Mouse (Mus musculus): ENCODE measurements at regions not wholly inside any gene's neighbourhood (a gene's known extent, or its start where the extent isn't known, plus 50 kb on each side); places are given as distances from the start of the nearest gene placed in this dataset.

DNA sequence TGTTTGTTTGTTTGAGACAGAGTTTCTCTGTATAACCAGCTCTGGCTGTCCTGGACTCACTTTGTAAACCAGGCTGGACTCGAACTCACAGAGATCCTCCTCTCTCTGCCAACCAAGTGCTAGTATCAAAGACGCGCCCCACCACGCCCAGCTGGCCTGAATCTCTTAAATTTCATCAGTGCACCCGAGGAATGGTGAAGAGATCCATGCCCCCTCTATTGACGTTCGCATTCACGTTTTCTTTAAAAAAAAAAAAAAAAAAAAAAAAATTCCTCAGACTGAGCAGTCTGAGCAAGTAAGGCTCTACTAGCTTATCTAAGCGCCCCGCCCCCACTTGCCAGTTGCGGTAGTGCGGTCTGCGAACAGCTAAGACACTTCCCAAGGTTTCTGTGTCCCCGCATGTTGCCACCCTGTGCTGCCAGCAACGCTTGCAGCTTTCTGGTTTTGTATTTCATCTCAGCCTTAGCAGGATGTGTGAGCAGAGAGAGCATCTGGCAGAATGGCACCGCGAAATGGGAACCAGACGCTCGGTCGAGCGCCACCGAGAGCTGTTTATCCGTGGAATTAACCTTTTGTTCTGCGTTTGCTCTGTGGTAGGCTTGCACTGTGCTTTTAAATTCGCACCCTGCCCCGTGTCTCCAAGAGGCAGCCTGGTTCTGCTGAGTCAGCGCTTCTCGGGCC, 225.1 kb upstream of the Hes1 start:
- peak; percentile 64 for DNase-seq

DNA sequence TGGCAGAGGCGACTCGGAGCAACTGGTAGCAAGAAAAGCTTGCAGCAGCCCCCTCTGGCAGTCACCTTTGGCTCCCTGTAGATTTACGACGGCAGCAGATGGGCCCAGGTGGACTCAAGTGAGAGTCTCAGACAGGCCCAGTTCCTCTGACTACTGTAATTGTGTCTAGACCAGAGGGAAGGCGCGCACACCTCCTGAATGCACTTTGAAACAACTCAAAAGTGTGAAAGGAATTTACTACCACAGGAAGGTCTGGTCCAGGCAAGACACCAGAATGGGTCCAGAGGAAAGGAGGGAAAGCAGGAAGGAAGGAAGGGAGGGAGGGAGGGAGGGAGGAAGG, 224.6 kb upstream of the Hes1 start:
- DNase-seq, result no peak

GRCm38 (mm10) chr16:29840412-29840811, 223.8 kb upstream of the Hes1 start:
- DNase-seq, result no peak

GRCm38 (mm10) chr16:29841132-29841531, 223.1 kb upstream of the Hes1 start:
- no peak for DNase-seq

GRCm38 (mm10) chr16:29842071-29842470, 222.1 kb upstream of the Hes1 start:
- DNase-seq, result no peak

- no peak for DNase-seq
Observed at GRCm38 (mm10) chr16:29843490-29843889, 220.7 kb upstream of the Hes1 start.

DNA sequence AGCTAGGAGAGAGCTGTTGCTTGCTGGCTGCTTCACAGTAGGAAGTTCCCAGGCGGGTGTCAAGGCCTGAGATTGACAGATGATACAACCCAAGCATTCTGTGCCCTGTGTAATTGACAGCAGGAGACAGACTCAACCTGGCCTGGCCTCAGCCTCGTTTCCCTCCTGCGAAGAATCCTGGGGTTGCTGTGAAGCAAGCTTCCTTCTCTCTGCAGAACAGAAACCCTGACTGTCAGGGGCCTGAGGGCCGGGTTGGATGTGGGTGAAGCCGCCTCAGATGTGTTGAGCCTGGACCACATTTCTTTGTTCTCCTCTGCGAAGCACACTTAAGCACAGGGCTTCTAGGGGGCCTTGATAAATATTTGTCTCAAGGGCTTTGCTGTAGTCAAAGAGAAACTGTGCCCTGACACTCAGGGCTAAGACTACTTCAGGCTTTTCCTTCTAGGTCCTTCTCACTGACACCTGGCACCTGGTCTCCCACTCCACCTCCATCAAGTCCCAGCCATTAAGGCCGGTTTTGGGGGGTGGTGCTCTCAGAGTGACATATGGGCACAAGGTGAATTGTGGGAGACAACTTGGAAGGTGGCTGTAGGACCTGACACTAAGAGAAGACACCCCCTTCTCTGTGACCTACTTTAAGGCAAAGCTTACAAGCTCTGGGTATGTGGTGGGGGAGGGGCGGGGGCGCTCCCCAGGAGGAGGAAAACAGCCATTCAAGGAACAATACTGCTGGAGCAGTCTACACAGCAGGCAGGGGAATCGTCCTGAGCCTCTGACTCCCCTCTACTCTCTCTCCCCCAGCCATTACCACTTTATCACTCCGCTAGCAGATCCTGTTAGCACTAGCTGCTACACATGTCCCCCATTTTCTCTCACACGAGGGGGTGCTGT, 219.2 kb upstream of the Hes1 start:
- no peak for DNase-seq

GRCm38 (mm10) chr16:29845597-29845986, 218.6 kb upstream of the Hes1 start:
- no peak for DNase-seq

GRCm38 (mm10) chr16:29847059-29847458, 217.1 kb upstream of the Hes1 start:
- no peak for DNase-seq

DNA sequence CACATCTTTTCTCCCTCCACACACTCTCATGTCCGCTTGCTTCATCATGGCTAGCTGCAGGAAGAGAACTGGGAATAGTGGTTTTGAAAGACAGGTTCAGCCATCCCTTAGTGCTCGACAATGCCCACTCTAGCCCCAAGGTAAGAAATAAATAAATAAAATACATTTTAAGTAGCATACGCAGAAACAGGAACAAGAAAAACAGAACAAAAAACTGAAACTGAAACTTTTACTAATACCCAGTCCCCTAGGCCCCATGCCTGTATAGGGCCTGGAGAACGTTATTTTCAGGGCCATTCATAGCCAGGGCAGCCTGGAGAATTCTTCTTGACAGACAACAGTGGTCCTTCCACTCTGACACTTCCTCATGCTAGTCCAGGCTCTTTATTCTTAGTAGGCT, 216.4 kb upstream of the Hes1 start:
- no peak for DNase-seq

DNA sequence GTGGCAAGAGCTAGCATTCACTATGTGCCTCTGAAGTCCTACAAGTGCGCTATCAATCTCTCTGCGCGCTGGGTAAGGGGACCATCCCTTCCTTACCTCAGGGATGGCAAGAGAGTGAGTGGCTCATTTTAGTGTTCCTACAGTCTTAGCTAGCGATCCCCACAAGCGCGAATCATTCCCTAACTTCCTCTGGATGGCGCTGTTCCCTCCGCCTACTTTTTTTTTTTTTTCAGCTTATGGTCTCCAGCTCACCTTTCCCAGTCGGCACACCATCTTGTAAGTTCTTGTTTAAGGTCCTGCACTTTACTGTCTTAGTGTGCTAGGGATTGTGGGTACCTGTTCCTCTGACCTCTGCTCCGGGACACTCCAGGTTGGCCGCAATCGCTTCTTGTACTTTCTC, 215.7 kb upstream of the Hes1 start:
- DNase-seq, result no peak

GRCm38 (mm10) chr16:29849511-29849910, 214.7 kb upstream of the Hes1 start:
- DNase-seq, result no peak

- no peak for DNase-seq
Observed at GRCm38 (mm10) chr16:29850616-29851015, 213.6 kb upstream of the Hes1 start.

DNA sequence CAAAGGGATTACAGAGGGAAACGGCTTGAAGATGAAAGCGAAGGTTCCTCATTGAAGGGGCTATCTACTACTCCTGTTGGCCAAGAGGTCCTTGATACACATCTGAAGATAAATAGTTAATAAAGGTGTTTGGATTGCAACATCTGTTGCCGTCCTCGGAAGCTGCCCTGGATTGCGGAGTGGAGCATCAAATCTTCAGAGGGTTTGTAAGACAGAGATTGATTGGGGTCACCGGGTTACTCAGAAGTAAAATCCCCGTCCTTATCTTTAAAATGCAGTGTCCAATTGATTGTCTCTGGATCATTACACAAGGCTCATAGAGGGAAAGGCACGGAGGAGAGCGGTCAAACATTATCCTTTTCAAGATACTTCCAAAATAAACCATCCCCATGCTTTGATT, 212.4 kb upstream of the Hes1 start:
- no peak for DNase-seq

DNA sequence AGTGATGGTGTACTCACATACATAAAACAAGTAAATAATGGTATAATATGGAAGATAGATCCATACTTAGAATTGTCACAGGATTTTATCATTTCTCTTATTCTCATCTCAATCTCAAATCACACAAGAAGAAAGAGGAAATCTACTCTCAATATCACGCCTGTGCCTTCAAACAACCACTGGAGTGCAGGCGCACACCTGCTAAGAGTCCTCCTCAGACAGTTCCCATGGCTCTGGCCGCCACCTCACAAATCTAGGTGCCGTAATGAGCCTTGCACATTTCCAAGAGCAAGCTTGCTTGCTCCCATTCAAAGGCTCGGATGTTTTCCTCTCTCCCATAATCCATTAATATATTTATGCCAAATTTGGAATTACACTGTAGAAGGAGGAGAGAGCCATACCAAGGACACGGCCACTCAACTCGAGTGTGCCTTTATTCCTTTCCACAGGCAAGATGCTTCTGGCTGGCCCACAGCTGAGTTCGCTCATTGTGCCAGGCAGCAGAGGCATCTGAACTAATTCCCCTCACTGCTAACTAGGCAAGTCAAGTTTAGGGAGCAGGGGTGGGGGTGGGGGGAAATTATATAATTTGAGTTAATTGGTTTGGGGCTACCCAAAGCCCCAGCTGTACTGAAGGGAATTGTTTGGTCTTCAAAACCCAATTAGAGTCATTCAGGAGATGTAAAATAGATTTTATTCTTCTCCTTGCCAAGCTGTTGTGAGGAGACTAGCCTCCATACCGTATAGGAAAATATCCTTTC, 209.2 kb upstream of the Hes1 start:
- no peak for DNase-seq

- no peak for DNase-seq
Observed at GRCm38 (mm10) chr16:29856545-29856944, 207.6 kb upstream of the Hes1 start.

- no peak for DNase-seq
Observed at GRCm38 (mm10) chr16:29858645-29859044, 205.5 kb upstream of the Hes1 start.

- DNase-seq, result no peak
Observed at GRCm38 (mm10) chr16:29860306-29860705, 203.9 kb upstream of the Hes1 start.

GRCm38 (mm10) chr16:29861056-29861455, 203.1 kb upstream of the Hes1 start:
- no peak for DNase-seq

GRCm38 (mm10) chr16:29865075-29865740, 199.0 kb upstream of the Hes1 start:
- no peak for DNase-seq

GRCm38 (mm10) chr16:29871395-29871794, 192.8 kb upstream of the Hes1 start:
- DNase-seq, result no peak

GRCm38 (mm10) chr16:29876196-29876595, 188.0 kb upstream of the Hes1 start:
- DNase-seq, result no peak

Data from lung, postnatal 14 days (tissue).